ENCODE assay signal across 8 mouse cellular contexts in the genomic region with DNA sequence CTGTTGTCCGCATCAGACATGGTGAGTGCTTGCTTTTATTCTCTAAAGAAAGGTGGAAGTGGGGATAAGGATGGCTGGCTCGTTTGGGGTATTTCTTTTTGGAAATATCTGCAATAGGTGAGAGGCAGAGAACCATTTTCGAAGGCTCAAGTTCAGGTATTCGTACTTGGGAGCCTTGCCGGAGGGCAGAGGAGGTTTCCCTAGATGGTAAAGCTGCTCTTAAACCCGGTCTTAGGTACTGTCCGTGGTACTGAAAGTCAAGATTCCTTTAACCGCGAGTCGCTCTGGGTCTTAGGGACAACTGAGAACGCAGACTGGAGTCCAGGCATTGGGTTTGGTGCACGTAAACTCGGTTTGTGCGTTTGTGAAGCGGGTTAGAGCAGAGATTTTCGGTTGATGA. TPM values are rescaled to one million over a fixed set of nuclear protein-coding genes. Genes with fewer than 3 reads are reported as not detected.
DNase-seq lines count a peak whose midpoint lies in the region.

No protein-coding gene starts in this region.

- intact Hi-C loops in heart, postnatal 36 days (cut with DNase I), result no loop called here

- DNase-seq in heart, adult 18-20 months, result peak; percentile 6 to 20
- no peak for DNase-seq in heart, postnatal 36 days
- DNase-seq in ES-CJ7 (ENCODE audit: low read depth, low spot score), result peak; percentile 93
- DNase-seq in embryo, embryonic 11.5 days (ENCODE audit: low read depth, low spot score), result peak; percentile 80
- DNase-seq in kidney, postnatal 4 days, result peak; percentile 49 to 70
- no peak for DNase-seq in cerebellum, adult 11 months
- no peak for DNase-seq in cerebellum, adult 18-20 months
- DNase-seq in thymus, postnatal 36 days, result no peak

RNA-seq across cellular contexts. Expression of a gene that starts 0.4 kb away (rescaled TPM):
- total RNA-seq in heart, adult 18-20 months (2021), result not detected
- total RNA-seq in heart, postnatal 36 days (2021), result not detected

Comparison
In these comparisons a context has a peak if more than half of its experiments do, and no peak if none do; other contexts are left out.
1. DNase-seq: peak in heart, adult 18-20 months (2 of 2), ES-CJ7 (single experiment), embryo, embryonic 11.5 days (single experiment) and kidney, postnatal 4 days (2 of 2); none in heart, postnatal 36 days (0 of 2), cerebellum, adult 11 months (single experiment), cerebellum, adult 18-20 months (0 of 2) and thymus, postnatal 36 days (0 of 2).